In genomic region chr4:63435402-63435801, GRCm38 (mm10) we compare ENCODE assay signal across 18 mouse cellular contexts.
"Had no signal": no experiment of that assay in that cellular context is flagged by ENCODE, and none has a peak within 500 bp of the region (broad histone marks: within the 10 kb centered on the region; RNA-seq: fewer than 3 reads in every experiment).

No protein-coding gene starts in this region.

- H3K36me3 ChIP-seq: liver, embryonic 13.5 days; neural tube, embryonic 13.5 days had no signal

- H3K9ac ChIP-seq: liver, embryonic 13.5 days; midbrain, embryonic 13.5 days; neural tube, embryonic 13.5 days had no signal

- H3K27me3 ChIP-seq: liver, embryonic 13.5 days; midbrain, embryonic 13.5 days; neural tube, embryonic 13.5 days had no signal

- H3K4me3 ChIP-seq: layer of hippocampus, adult 2 months; liver, embryonic 13.5 days; megakaryocyte, embryonic 14.5 days; midbrain, embryonic 10.5 days; midbrain, embryonic 13.5 days; myocyte; neural tube, embryonic 13.5 days had no signal

- H3K27ac ChIP-seq: layer of hippocampus, adult 2 months; liver, embryonic 13.5 days; midbrain, embryonic 10.5 days; midbrain, embryonic 13.5 days; neural tube, embryonic 13.5 days had no signal

- DNase-seq: kidney, adult 9 months; kidney, postnatal 25 days; layer of hippocampus, adult 9-11 months; liver, embryonic 13.5 days; lung, adult 2 months; lung, postnatal 36 days; right cerebral cortex, adult 18-20 months; right cerebral cortex, postnatal 14 days; right cerebral cortex, postnatal 4 days; thymus, postnatal 25 days had no signal

- ATAC-seq: intestine, postnatal 0 days; midbrain, embryonic 13.5 days; midbrain, embryonic 16.5 days had no signal

- H3K9me3 ChIP-seq: liver, embryonic 13.5 days; midbrain, embryonic 10.5 days; midbrain, embryonic 13.5 days; neural tube, embryonic 13.5 days had no signal

- H3K4me1 ChIP-seq: liver, embryonic 13.5 days; megakaryocyte, embryonic 14.5 days had no signal

- H3K4me2 ChIP-seq: liver, embryonic 13.5 days; midbrain, embryonic 13.5 days; neural tube, embryonic 13.5 days had no signal
